Mouse (Mus musculus): ENCODE data around the gene Slc35c2. TPM values are rescaled to one million over a fixed set of nuclear protein-coding genes. Genes with fewer than 3 reads are reported as not detected.

The Slc35c2 gene
- polyA plus RNA-seq (2017; shearing (Covaris generic)), result 63.7 TPM

DNA sequence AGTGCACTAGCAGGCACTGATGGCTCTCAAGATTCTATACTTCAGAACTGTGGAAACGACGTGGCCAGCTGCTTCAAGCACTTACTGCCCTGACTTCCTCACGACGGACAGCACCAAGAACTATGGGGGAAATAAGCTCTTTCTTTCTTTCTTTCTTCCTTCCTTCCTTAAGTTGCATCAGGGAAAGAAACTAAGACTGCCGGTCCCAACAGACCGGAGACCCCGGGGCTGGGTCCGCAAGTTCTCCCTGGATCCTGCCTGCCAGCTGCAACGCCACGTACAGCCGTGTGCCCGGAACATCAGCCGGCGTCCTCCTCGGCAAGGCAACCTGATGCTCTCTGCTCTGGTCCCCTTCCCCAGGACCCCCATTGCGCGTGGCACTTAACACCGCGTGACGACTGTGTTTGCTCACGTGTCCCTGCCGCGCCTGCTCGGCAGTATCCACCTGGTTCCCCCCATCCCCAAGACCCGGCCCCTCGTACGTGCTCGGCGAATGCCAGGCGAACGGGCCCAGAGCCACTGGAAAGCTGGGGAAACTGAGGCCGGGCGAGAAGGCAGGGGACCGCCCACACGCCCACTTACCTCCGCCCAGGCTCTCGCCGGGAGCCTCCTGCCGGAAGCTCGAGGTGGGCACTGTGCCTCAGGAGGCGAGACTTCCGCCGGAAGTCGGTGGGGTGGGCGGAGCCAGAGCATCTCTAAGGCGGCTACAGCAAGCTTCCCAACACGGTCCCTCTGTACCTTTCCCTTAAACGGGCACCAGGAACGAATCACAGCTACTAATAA is at the start of gene Slc35c2:
Gene Slc35c2 (minus strand): TSS at position 668 of the 783 bp plus-strand sequence.

DNA sequence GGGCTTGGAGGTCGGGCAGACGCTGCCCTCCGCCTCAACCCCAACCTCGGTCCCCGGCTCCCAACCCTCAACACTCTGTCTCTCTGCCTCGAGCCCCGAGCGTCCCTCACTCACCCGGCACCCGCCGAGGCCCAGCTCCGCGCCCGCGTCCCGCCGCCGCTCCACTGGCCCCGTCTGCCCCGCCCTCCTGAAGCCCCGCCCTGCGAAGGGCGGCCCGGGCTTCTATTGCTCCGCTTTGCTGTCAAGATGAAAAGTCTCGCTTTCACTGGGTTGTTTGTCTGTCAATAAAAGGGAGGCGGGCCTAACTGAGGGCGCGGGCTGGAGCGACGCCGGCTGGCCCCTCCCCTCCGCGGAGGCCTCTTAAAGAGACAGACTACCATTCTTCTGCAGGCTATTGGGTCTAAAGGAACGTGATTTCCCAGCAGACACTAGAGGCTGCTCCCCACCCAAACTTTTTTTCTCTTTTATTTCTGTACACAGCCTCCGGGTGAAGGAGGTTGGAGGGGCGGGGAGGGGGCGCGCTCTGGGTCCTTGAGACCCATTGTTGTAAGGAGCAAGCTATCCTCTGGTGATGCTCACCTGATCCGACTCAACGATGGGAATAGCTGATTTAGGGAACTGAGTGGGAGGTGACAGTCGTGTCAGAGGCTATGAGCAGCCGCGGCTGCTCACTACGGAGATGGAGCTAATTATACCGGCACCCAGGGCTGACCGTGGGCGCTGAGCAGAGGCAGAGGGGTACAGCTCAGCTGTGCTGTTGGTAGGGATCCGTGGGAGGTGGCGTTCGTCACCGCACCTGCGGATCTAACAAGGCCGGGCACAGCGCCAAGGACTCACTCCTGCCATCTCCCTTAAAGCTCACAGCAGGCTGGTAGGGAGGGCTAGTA is 38.9 kb upstream of the Slc35c2 start, which contains the start of gene Elmo2:
Gene Elmo2 (minus strand): TSS at position 176 of the 887 bp plus-strand sequence.

DNA sequence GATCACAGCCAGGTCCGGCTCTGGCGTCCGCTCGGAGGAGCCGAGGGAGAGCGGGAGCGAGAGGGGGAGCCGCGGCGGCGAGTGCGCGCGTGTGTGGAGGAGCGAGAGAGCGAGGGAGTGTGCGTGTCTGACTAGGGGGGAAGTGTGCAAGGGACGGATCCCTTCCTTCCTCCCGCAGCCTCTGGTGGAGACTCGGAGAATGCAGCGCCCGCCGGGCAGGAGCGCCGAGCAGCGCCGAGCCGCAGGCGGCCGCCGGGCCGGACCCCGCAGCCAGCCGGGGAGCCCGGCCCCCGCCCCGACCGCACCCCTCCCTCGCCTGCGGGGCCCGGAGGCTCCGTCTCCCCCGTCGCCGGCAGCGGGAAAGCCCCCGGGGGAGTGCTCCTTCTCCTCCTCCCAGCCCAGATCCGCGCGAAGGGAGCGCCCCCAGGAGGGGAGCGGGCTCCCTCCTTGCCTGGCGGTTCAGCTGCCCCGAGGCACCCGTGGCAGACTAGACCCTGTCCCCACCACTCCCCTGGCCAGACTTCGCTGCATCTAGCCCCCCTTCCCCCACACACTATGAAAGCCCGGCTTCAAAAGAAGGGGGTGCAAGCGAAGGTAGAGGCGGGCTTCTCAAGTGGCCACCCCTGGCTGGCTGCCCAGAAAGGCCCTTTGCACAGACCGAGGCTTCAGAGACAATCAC is 52.9 kb downstream of the Slc35c2 start, which contains the start of gene Cdh22:
Gene Cdh22 (minus strand): TSS at position 241 of the 679 bp plus-strand sequence.

Other genes with a start within 250 kb of the Slc35c2 start
- 0.89 TPM for gene Cd40, start 232.2 kb downstream of the Slc35c2 start, polyA plus RNA-seq (2017; shearing (Covaris generic))
- not detected for gene 1700025C18Rik, start 197.1 kb downstream of the Slc35c2 start, polyA plus RNA-seq (2017; shearing (Covaris generic))
- gene Cdh22, start 53.0 kb downstream of the Slc35c2 start, polyA plus RNA-seq (2017; shearing (Covaris generic)), result not detected
- gene Elmo2, start 38.6 kb upstream of the Slc35c2 start, polyA plus RNA-seq (2017; shearing (Covaris generic)), result 48.1 TPM
- not detected for gene Zfp663, start 80.9 kb upstream of the Slc35c2 start, polyA plus RNA-seq (2017; shearing (Covaris generic))
- gene Zfp334, start 100.4 kb upstream of the Slc35c2 start, polyA plus RNA-seq (2017; shearing (Covaris generic)), result not detected
- gene Ocstamp, start 112.5 kb upstream of the Slc35c2 start, polyA plus RNA-seq (2017; shearing (Covaris generic)), result not detected
- gene Slc13a3, start 185.4 kb upstream of the Slc35c2 start, polyA plus RNA-seq (2017; shearing (Covaris generic)), result 0.42 TPM
- 49.1 TPM for gene Trp53rka, start 205.5 kb upstream of the Slc35c2 start, polyA plus RNA-seq (2017; shearing (Covaris generic))
- gene Slc2a10, start 215.9 kb upstream of the Slc35c2 start, polyA plus RNA-seq (2017; shearing (Covaris generic)), result not detected